8 mouse cellular contexts compared by ENCODE assay signal in genomic region chr8:46615936-46616335, GRCm38 (mm10). TPM values are rescaled to one million over a fixed set of nuclear protein-coding genes. Genes with fewer than 3 reads are reported as not detected.
DNase-seq lines count a peak whose midpoint lies in the region; ATAC-seq and TF ChIP-seq lines count a peak whose summit lies in the region.

No protein-coding gene starts in this region.

- H3K36me3 ChIP-seq in heart, embryonic 15.5 days, result no peaks in the 10 kb centered on the region
- H3K36me3 ChIP-seq in E14TG2a.4 (ENCODE audit: insufficient read depth, low read length), result peaks cover 11% of the 10 kb centered on the region
- no peaks in the 10 kb centered on the region for H3K36me3 ChIP-seq in embryonic facial prominence, embryonic 15.5 days
- H3K36me3 ChIP-seq in liver, embryonic 15.5 days (replicated peaks), result peaks cover 8% of the 10 kb centered on the region

- WGBS in heart, embryonic 15.5 days, result 65% methylated on average over 8 of the region's 8 CpGs
- 78% methylated on average over 8 of the region's 8 CpGs for WGBS in embryonic facial prominence, embryonic 15.5 days
- 19% methylated on average over 8 of the region's 8 CpGs for WGBS in liver, embryonic 15.5 days (ENCODE audit: insufficient replicate concordance)

- no peak for TF ChIP-seq CTCF in E14TG2a.4 (conservative IDR thresholded peaks at IDR 0.05; ENCODE audit: low read length)

- H3K4me1 ChIP-seq in heart, embryonic 15.5 days (replicated peaks), result peaks cover 21% of the 10 kb centered on the region
- peaks cover 45% of the 10 kb centered on the region for H3K4me1 ChIP-seq in E14TG2a.4 (replicated peaks; ENCODE audit: low read depth, low read length)
- H3K4me1 ChIP-seq in embryonic facial prominence, embryonic 15.5 days, result peaks cover 27% of the 10 kb centered on the region
- peaks cover 56% of the 10 kb centered on the region for H3K4me1 ChIP-seq in liver, embryonic 15.5 days (replicated peaks)

- no peak overlapping the region for H3K9ac ChIP-seq in heart, embryonic 15.5 days
- no peak overlapping the region for H3K9ac ChIP-seq in embryonic facial prominence, embryonic 15.5 days
- H3K9ac ChIP-seq in liver, embryonic 15.5 days, result 0 out of 2 replicates have a peak overlapping the region, but pooled peaks have one; percentile 67

- no peak for ATAC-seq in heart, embryonic 15.5 days (replicated peaks; ENCODE audit: insufficient number of reproducible peaks, insufficient read depth, low FRiP score, low read depth)
- no peak for ATAC-seq in embryonic facial prominence, embryonic 15.5 days (ENCODE audit: insufficient number of reproducible peaks, low FRiP score, low TSS enrichment, low read depth)
- no peak for ATAC-seq in liver, embryonic 15.5 days (ENCODE audit: insufficient read depth)

- no peak for DNase-seq in heart, postnatal 4 days
- DNase-seq in urinary bladder, postnatal 36 days (ENCODE audit: low spot score in 2 of 2), result no peak
- no peak for DNase-seq in ovary, postnatal 36 days (ENCODE audit: low spot score)
- no peak for DNase-seq in kidney, adult 11 months

- H3K27me3 ChIP-seq in heart, embryonic 15.5 days, result no peaks in the 10 kb centered on the region
- no peaks in the 10 kb centered on the region for H3K27me3 ChIP-seq in E14TG2a.4 (ENCODE audit: insufficient read depth, low read length)
- no peaks in the 10 kb centered on the region for H3K27me3 ChIP-seq in embryonic facial prominence, embryonic 15.5 days
- H3K27me3 ChIP-seq in liver, embryonic 15.5 days, result no peaks in the 10 kb centered on the region

- no peak overlapping the region for H3K27ac ChIP-seq in heart, embryonic 15.5 days
- no peak overlapping the region for H3K27ac ChIP-seq in embryonic facial prominence, embryonic 15.5 days (replicated peaks)
- H3K27ac ChIP-seq in liver, embryonic 15.5 days (replicated peaks), result peak overlapping the region; percentile 87

- peak overlapping the region; percentile 73; the same call in 1 of the 2 replicates for H3K4me3 ChIP-seq in heart, embryonic 15.5 days
- H3K4me3 ChIP-seq in E14TG2a.4 (replicated peaks; ENCODE audit: low read length), result peak overlapping the region; percentile 83
- H3K4me3 ChIP-seq in embryonic facial prominence, embryonic 15.5 days (replicated peaks), result no peak overlapping the region
- peak overlapping the region; percentile 77 for H3K4me3 ChIP-seq in liver, embryonic 15.5 days (replicated peaks)

- peak overlapping the region; percentile 78 for H3K4me2 ChIP-seq in heart, embryonic 15.5 days
- H3K4me2 ChIP-seq in embryonic facial prominence, embryonic 15.5 days (replicated peaks), result peak overlapping the region; percentile 78; the same call in 1 of the 2 replicates
- H3K4me2 ChIP-seq in liver, embryonic 15.5 days, result peak overlapping the region; percentile 95

- H3K9me3 ChIP-seq in heart, embryonic 15.5 days (replicated peaks), result no peaks in the 10 kb centered on the region
- H3K9me3 ChIP-seq in E14TG2a.4 (ENCODE audit: low read length), result no peaks in the 10 kb centered on the region
- H3K9me3 ChIP-seq in embryonic facial prominence, embryonic 15.5 days (replicated peaks), result no peaks in the 10 kb centered on the region
- H3K9me3 ChIP-seq in liver, embryonic 15.5 days (replicated peaks), result no peaks in the 10 kb centered on the region

RNA-seq across cellular contexts. Expression of gene Primpol, which starts 1.1 kb away (rescaled TPM):
- polyA plus RNA-seq in heart, embryonic 15.5 days (2015; fragmentation: Nextera tagmentation; extraction: Ambion mirVana), result 8.7 and 9.8 TPM in 2 replicates
- total RNA-seq in heart, postnatal 4 days (2021), result 1 to 10 TPM; 8.3 to 8.8 TPM
- polyA plus RNA-seq in embryonic facial prominence, embryonic 15.5 days (2015; fragmentation: Nextera tagmentation; extraction: Ambion mirVana), result 11.6 and 14.8 TPM in 2 replicates
- 7.0 and 9.0 TPM in 2 replicates for polyA plus RNA-seq in liver, embryonic 15.5 days (2015; fragmentation: Nextera tagmentation; extraction: Ambion mirVana)

RNA-seq across cellular contexts. Expression of gene Casp3, which starts 1.2 kb away (rescaled TPM):
- polyA plus RNA-seq in heart, embryonic 15.5 days (2015; fragmentation: Nextera tagmentation; extraction: Ambion mirVana), result 48.1 and 52.8 TPM in 2 replicates
- 10 to 100 TPM; 35.6 to 37.9 TPM for total RNA-seq in heart, postnatal 4 days (2021)
- 85.3 and 90.2 TPM in 2 replicates for polyA plus RNA-seq in embryonic facial prominence, embryonic 15.5 days (2015; fragmentation: Nextera tagmentation; extraction: Ambion mirVana)
- polyA plus RNA-seq in liver, embryonic 15.5 days (2015; fragmentation: Nextera tagmentation; extraction: Ambion mirVana), result 43.7 and 47.6 TPM in 2 replicates
